In the genomic region with DNA sequence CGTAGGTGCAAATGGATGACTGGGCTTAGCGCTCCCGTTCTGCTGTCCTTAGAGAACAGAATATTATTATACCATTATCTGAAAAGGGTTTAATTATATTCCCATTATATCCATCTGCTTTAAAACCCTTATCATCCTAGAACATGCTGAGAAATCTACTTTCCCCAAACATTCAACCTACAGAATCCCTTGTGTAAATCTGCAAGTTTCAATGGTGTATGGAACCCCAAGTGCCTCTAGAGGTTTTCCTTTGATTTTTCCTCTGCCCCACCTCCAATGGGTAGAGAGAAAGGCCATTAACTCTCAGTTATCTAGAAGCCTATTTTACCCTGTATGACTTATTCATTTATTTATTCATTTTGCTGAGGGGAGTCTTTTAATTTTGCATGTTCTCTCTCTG, we compare ENCODE assay signal across 22 mouse cellular contexts.
"Had no signal": no experiment of that assay in that cellular context is flagged by ENCODE, and none has a peak within 500 bp of the region (broad histone marks: within the 10 kb centered on the region; RNA-seq: fewer than 3 reads in every experiment).

No protein-coding gene starts in this region.

- H3K9me3 ChIP-seq: liver, embryonic 13.5 days; liver, embryonic 15.5 days; lung, embryonic 15.5 days; megakaryocyte, embryonic 14.5 days; neural tube, embryonic 13.5 days; neural tube, embryonic 15.5 days had no signal

- H3K9ac ChIP-seq: liver, embryonic 13.5 days; liver, embryonic 15.5 days; liver, postnatal 0 days; lung, embryonic 15.5 days; neural tube, embryonic 13.5 days; neural tube, embryonic 15.5 days had no signal

- H3K4me2 ChIP-seq: liver, embryonic 11.5 days; liver, embryonic 13.5 days; liver, embryonic 15.5 days; lung, embryonic 15.5 days; neural tube, embryonic 13.5 days; neural tube, embryonic 15.5 days had no signal

- H3K4me3 ChIP-seq: liver, embryonic 13.5 days; liver, embryonic 15.5 days; lung, embryonic 15.5 days; megakaryocyte, embryonic 14.5 days; myocyte; neural tube, embryonic 13.5 days; neural tube, embryonic 15.5 days had no signal

- H3K36me3 ChIP-seq: liver, embryonic 13.5 days; liver, embryonic 15.5 days; lung, embryonic 15.5 days; neural tube, embryonic 13.5 days; neural tube, embryonic 15.5 days had no signal

- H3K27ac ChIP-seq: liver, embryonic 13.5 days; liver, embryonic 15.5 days; lung, embryonic 15.5 days; macrophage; neural tube, embryonic 13.5 days; neural tube, embryonic 15.5 days had no signal

- ATAC-seq: liver, postnatal 0 days; lung, postnatal 0 days had no signal

- H3K27me3 ChIP-seq: liver, embryonic 13.5 days; liver, embryonic 15.5 days; lung, embryonic 15.5 days; megakaryocyte, embryonic 14.5 days; neural tube, embryonic 13.5 days; neural tube, embryonic 15.5 days had no signal

- DNase-seq: liver, embryonic 13.5 days; liver, postnatal 0 days; lung, adult 2 months; lung, postnatal 14 days; lung, postnatal 36 days; retina, postnatal 1 day; right cerebral cortex, adult 18-20 months; right cerebral cortex, postnatal 25 days; right cerebral cortex, postnatal 4 days; spleen, adult 18-20 months; thymus, adult 18-20 months; thymus, postnatal 14 days; thymus, postnatal 36 days had no signal

- H3K4me1 ChIP-seq: liver, embryonic 13.5 days; liver, embryonic 15.5 days; lung, embryonic 15.5 days; megakaryocyte, embryonic 14.5 days; neural tube, embryonic 13.5 days; neural tube, embryonic 15.5 days had no signal
